Comparison of ENCODE assay signal across 22 mouse cellular contexts in genomic region chr1:163386196-163386595, GRCm38 (mm10). TPM values are rescaled to one million over a fixed set of nuclear protein-coding genes. Genes with fewer than 3 reads are reported as not detected.
DNase-seq lines count a peak whose midpoint lies in the region; ATAC-seq and TF ChIP-seq lines count a peak whose summit lies in the region.
"Had no signal": no experiment of that assay in that cellular context is flagged by ENCODE, and none has a peak within 500 bp of the region (broad histone marks: within the 10 kb centered on the region; RNA-seq: fewer than 3 reads in every experiment).

No protein-coding gene starts in this region.

- no peak overlapping the region for H3K4me2 ChIP-seq in heart, embryonic 12.5 days
- H3K4me2 ChIP-seq: embryonic facial prominence, embryonic 12.5 days; forebrain, embryonic 15.5 days; heart, embryonic 13.5 days; hindbrain, embryonic 13.5 days; intestine, embryonic 15.5 days; kidney, embryonic 15.5 days had no signal

- no peak overlapping the region for H3K9ac ChIP-seq in heart, embryonic 12.5 days
- H3K9ac ChIP-seq: embryonic facial prominence, embryonic 12.5 days; forebrain, embryonic 15.5 days; heart, embryonic 13.5 days; hindbrain, embryonic 13.5 days; intestine, embryonic 15.5 days; kidney, embryonic 15.5 days had no signal

- TF ChIP-seq POLR2A in lung, adult 2 months (IDR thresholded peaks at IDR 0.05; ENCODE audit: borderline replicate concordance, extremely low read depth, low read depth, low read length): no peak

- 0 out of 2 replicates have a peak, but pooled peaks have one; percentile 14 for TF ChIP-seq CTCF in layer of hippocampus, adult 2 months (conservative IDR thresholded peaks at IDR 0.05)
- no peak for TF ChIP-seq CTCF in lung, adult 2 months (IDR thresholded peaks at IDR 0.05; ENCODE audit: insufficient read depth, low read length)

- no peak overlapping the region for H3K27ac ChIP-seq in heart, embryonic 12.5 days (ENCODE audit: poor library complexity, severe bottlenecking)
- no peak overlapping the region for H3K27ac ChIP-seq in layer of hippocampus, adult 2 months
- H3K27ac ChIP-seq: embryonic facial prominence, embryonic 12.5 days; forebrain, embryonic 15.5 days; heart, embryonic 13.5 days; hindbrain, embryonic 13.5 days; intestine, embryonic 15.5 days; kidney, embryonic 15.5 days had no signal

- WGBS in heart, embryonic 12.5 days: 79% methylated on average over 9 of the region's 9 CpGs
- 76% methylated on average over 9 of the region's 9 CpGs for WGBS in lung, adult 2 months

- no peak overlapping the region for H3K4me3 ChIP-seq in heart, embryonic 12.5 days
- H3K4me3 ChIP-seq in layer of hippocampus, adult 2 months: no peak overlapping the region
- H3K4me3 ChIP-seq in lung, adult 2 months (replicated peaks; ENCODE audit: extremely low read depth, low read depth, low read length): no peak overlapping the region
- H3K4me3 ChIP-seq: embryonic facial prominence, embryonic 12.5 days; forebrain, embryonic 15.5 days; heart, embryonic 13.5 days; hindbrain, embryonic 13.5 days; intestine, embryonic 15.5 days; kidney, embryonic 15.5 days had no signal

- H3K36me3 ChIP-seq in heart, embryonic 12.5 days: peaks cover 27% of the 10 kb centered on the region

- DNase-seq in heart, adult 11 months: peak; percentile 95
- DNase-seq in layer of hippocampus, adult 2 months (ENCODE audit: low spot score in 2 of 2): no peak
- no peak for DNase-seq in layer of hippocampus, adult 18-20 months (ENCODE audit: low spot score in 2 of 2)
- peak; percentile 17 for DNase-seq in heart, postnatal 25 days (ENCODE audit: low spot score)
- no peak for DNase-seq in lung, adult 2 months
- DNase-seq in layer of hippocampus, postnatal 10 days (ENCODE audit: low spot score in 2 of 2): no peak
- DNase-seq: adrenal gland, postnatal 36 days; cerebellum, adult 11 months; cerebellum, adult 9-10 months; cerebellum, postnatal 25 days; gastrocnemius, postnatal 25 days; kidney, adult 2 months had no signal

- H3K9me3 ChIP-seq in heart, embryonic 12.5 days (replicated peaks): no peaks in the 10 kb centered on the region
- H3K9me3 ChIP-seq: embryonic facial prominence, embryonic 12.5 days; forebrain, embryonic 15.5 days; heart, embryonic 13.5 days; hindbrain, embryonic 13.5 days; intestine, embryonic 15.5 days; kidney, embryonic 15.5 days had no signal

- H3K4me1 ChIP-seq in heart, embryonic 12.5 days (replicated peaks): 0 out of 2 replicates have a peak, but pooled peaks cover 7% of the 10 kb centered on the region
- H3K4me1 ChIP-seq in lung, adult 2 months (ENCODE audit: control insufficient read depth, insufficient read depth, low read length): no peaks in the 10 kb centered on the region; the same call in 1 of the 2 replicates
- H3K4me1 ChIP-seq: forebrain, embryonic 15.5 days; hindbrain, embryonic 13.5 days; intestine, embryonic 15.5 days; kidney, embryonic 15.5 days had no signal

- ATAC-seq in heart, embryonic 12.5 days (ENCODE audit: insufficient number of reproducible peaks, low FRiP score): no peak
- ATAC-seq: activated CD4-positive, CD25-positive, alpha-beta regulatory T cell, adult 4 months; forebrain, embryonic 15.5 days; intestine, embryonic 15.5 days; Patski had no signal

- intact Hi-C loops in heart, postnatal 25 days (cut with DNase I): loop anchor here (10.0 kb wide), 1 partner anchor 231 kb away; no protein-coding TSS in a partner anchor

- H3K27me3 ChIP-seq in heart, embryonic 12.5 days (replicated peaks): no peaks in the 10 kb centered on the region
- H3K27me3 ChIP-seq: CH12.LX; embryonic facial prominence, embryonic 12.5 days; forebrain, embryonic 15.5 days; heart, embryonic 13.5 days; hindbrain, embryonic 13.5 days; intestine, embryonic 15.5 days; kidney, embryonic 15.5 days; Patski had no signal

RNA-seq across cellular contexts. Expression of gene Gorab, which starts 17.3 kb away (rescaled TPM):
- polyA plus RNA-seq in heart, embryonic 12.5 days (2016; fragmentation: Nextera tagmentation; extraction: Ambion mirVana): 11.8 TPM in 2 replicates
- 10 to 100 TPM; 13.4 to 14.5 TPM for total RNA-seq in layer of hippocampus, adult 2 months (2021)
- total RNA-seq in layer of hippocampus, adult 18-20 months (2021): 10 to 100 TPM; 12.0 to 13.8 TPM
- 1 to 10 TPM; 2.6 to 3.2 TPM for total RNA-seq in heart, postnatal 25 days (2021)
- 1.1 and 2.1 TPM in 2 replicates for polyA plus RNA-seq in lung, adult 2 months (2012; rRNA removed)
- 10 to 100 TPM in 1 of 2 experiments, 1 to 10 TPM in 1; 9.4 to 11.4 TPM for total RNA-seq in layer of hippocampus, postnatal 10 days (2021)

Comparison
In these comparisons a context has a peak if more than half of its experiments do, and no peak if none do; other contexts are left out.
1. DNase-seq: peak in heart, adult 11 months (single experiment) and heart, postnatal 25 days (single experiment); none in layer of hippocampus, adult 2 months (0 of 2), layer of hippocampus, adult 18-20 months (0 of 2), lung, adult 2 months (single experiment) and layer of hippocampus, postnatal 10 days (0 of 2).